Mouse (Mus musculus): ENCODE measurements around the gene Xxylt1. TPM values are rescaled to one million over a fixed set of nuclear protein-coding genes. Genes with fewer than 3 reads are reported as not detected.

Gene Xxylt1
- polyA plus RNA-seq (2014; fragmentation: Nextera tagmentation; extraction: Ambion mirVana): 19.1 and 21.2 TPM in 2 replicates

- H3K36me3 ChIP-seq (ENCODE audit: control insufficient read depth, insufficient read depth, low read length): no peaks in the 10 kb centered on the region
- H3K4me2 ChIP-seq (ENCODE audit: low read depth, low read length): peak within 1 kb of the TSS; percentile 98
- peak within 1 kb of the TSS; percentile 74 for H3K9ac ChIP-seq (ENCODE audit: low read depth, low read length)
- H3K4me1 ChIP-seq (ENCODE audit: control insufficient read depth, insufficient read depth, low read length): peaks cover 9% of the 10 kb centered on the region
- H3K4me3 ChIP-seq (ENCODE audit: low read depth, low read length): peak within 1 kb of the TSS; percentile 80
- DNase-seq (ENCODE audit: low spot score) (peak; percentile 98), ATAC-seq (ENCODE audit: low read depth) (peak; percentile 99)
- no peaks in the 10 kb centered on the region for H3K27me3 ChIP-seq (replicated peaks; ENCODE audit: control insufficient read depth, insufficient read depth, low read length)
- 0% methylated on average over 20 of the region's 54 CpGs for WGBS
- H3K9me3 ChIP-seq (ENCODE audit: control insufficient read depth, low read length): no peaks in the 10 kb centered on the region
- peak within 1 kb of the TSS; percentile 89 for H3K27ac ChIP-seq (replicated peaks; ENCODE audit: low read depth, low read length)
These were observed at the start of gene Xxylt1 for GRCm38 (mm10) chr16:31081125-31081664. Gene Xxylt1 (minus strand): TSS chr16:31081432.

DNA sequence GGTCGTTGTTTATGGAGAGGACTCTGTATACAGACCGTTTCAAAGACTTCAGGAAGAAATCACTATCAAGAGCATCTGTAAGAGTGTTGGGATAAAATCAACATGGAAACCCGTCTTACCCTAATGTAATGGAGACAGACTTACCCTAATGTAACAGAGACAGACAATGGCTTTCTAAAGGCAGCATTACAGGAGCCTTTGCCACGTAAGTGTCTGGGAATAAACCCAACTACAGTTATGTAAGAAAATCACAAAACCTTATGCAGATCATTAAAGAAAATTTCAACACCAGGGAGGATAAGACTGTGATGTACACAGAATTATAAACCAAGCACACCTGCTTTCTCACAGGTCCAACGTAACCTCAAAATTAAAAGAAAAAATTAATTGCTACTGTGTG lies 46.9 kb upstream of the Xxylt1 start:
- no peaks in the 10 kb centered on the region for H3K27me3 ChIP-seq (replicated peaks; ENCODE audit: control insufficient read depth, insufficient read depth, low read length)
- H3K4me3 ChIP-seq (ENCODE audit: low read depth, low read length): no peak overlapping the region
- no peak overlapping the region for H3K4me2 ChIP-seq (ENCODE audit: low read depth, low read length)
- H3K9ac ChIP-seq (ENCODE audit: low read depth, low read length): no peak overlapping the region
- no peak overlapping the region for H3K27ac ChIP-seq (replicated peaks; ENCODE audit: low read depth, low read length)
- peaks cover 49% of the 10 kb centered on the region for H3K36me3 ChIP-seq (ENCODE audit: control insufficient read depth, insufficient read depth, low read length)
- 88% methylated on average over 5 of the region's 5 CpGs for WGBS
- ATAC-seq (ENCODE audit: low read depth) (no peak), DNase-seq (ENCODE audit: low spot score) (no peak)
- H3K4me1 ChIP-seq (ENCODE audit: control insufficient read depth, insufficient read depth, low read length): no peaks in the 10 kb centered on the region
- H3K9me3 ChIP-seq (ENCODE audit: control insufficient read depth, low read length): no peaks in the 10 kb centered on the region

GRCm38 (mm10) chr16:31124991-31125390 lies 43.8 kb upstream of the Xxylt1 start:
- ATAC-seq (ENCODE audit: low read depth) (no peak), DNase-seq (ENCODE audit: low spot score) (no peak)
- Histone ChIP-seq H3K27ac (replicated peaks; ENCODE audit: low read depth, low read length) (no peak overlapping the region), H3K9ac (ENCODE audit: low read depth, low read length) (no peak overlapping the region), H3K9me3 (ENCODE audit: control insufficient read depth, low read length) (no peaks in the 10 kb centered on the region), H3K4me2 (ENCODE audit: low read depth, low read length) (no peak overlapping the region), H3K36me3 (ENCODE audit: control insufficient read depth, insufficient read depth, low read length) (peaks cover 53% of the 10 kb centered on the region), H3K4me3 (ENCODE audit: low read depth, low read length) (no peak overlapping the region), H3K4me1 (ENCODE audit: control insufficient read depth, insufficient read depth, low read length) (no peaks in the 10 kb centered on the region), H3K27me3 (replicated peaks; ENCODE audit: control insufficient read depth, insufficient read depth, low read length) (no peaks in the 10 kb centered on the region)
- 54% methylated on average over 5 of the region's 5 CpGs for WGBS

DNA sequence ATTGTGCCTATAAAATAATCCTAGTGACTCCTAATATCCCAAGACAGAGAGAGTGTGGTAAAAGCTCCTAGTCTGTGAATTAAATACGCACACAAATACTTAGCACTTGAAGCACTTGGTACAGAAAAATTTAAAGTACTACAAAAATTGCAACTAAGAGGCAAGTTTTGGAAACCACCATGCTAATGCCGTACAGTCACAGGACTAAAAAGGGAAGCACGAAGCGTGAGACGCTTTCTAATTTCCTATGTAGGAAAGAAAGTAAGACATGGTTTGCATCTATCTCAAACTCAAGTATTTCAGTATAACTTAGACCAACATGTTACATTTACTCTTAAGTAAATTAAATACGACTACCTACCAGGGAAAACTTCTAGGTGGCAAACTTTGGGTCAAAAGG lies 40.4 kb upstream of the Xxylt1 start:
- H3K4me3 ChIP-seq (ENCODE audit: low read depth, low read length): no peak overlapping the region
- no peak overlapping the region for H3K27ac ChIP-seq (replicated peaks; ENCODE audit: low read depth, low read length)
- H3K4me2 ChIP-seq (ENCODE audit: low read depth, low read length): no peak overlapping the region
- DNase-seq (ENCODE audit: low spot score): no peak
- no peaks in the 10 kb centered on the region for H3K27me3 ChIP-seq (replicated peaks; ENCODE audit: control insufficient read depth, insufficient read depth, low read length)
- peaks cover 62% of the 10 kb centered on the region for H3K36me3 ChIP-seq (ENCODE audit: control insufficient read depth, insufficient read depth, low read length)
- no peaks in the 10 kb centered on the region for H3K9me3 ChIP-seq (ENCODE audit: control insufficient read depth, low read length)
- 94% methylated on average over 6 of the region's 6 CpGs for WGBS
- H3K4me1 ChIP-seq (ENCODE audit: control insufficient read depth, insufficient read depth, low read length): no peaks in the 10 kb centered on the region
- H3K9ac ChIP-seq (ENCODE audit: low read depth, low read length): no peak overlapping the region
- no peak for ATAC-seq (ENCODE audit: low read depth)

- no peak for DNase-seq (ENCODE audit: low spot score)
- Histone ChIP-seq H3K9me3 (ENCODE audit: control insufficient read depth, low read length) (0 out of 2 replicates have a peak, but pooled peaks cover 3% of the 10 kb centered on the region), H3K4me1 (ENCODE audit: control insufficient read depth, insufficient read depth, low read length) (no peaks in the 10 kb centered on the region)
These were observed 32.4 kb upstream of the Xxylt1 start for GRCm38 (mm10) chr16:31113596-31113995.

DNA sequence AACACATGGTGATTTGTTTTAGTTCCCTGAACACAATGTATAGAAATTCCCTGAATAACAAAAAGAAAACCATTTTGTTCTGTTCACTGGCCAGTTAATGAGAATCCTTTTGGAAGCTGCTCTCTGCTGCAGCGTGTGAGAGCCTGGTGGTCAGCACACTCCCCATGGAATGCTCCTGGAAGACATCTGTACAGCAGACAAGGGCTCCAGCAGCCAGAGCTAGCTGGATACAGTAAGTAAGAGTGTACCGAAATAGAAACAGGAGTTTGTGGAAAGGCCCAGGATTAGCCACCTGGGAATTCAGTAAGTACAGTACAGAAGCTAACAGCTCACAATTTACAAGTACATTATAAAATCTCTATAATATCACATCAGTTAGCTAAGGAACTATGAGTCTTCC lies 20.1 kb upstream of the Xxylt1 start:
- Histone ChIP-seq H3K4me1 (ENCODE audit: control insufficient read depth, insufficient read depth, low read length) (no peaks in the 10 kb centered on the region), H3K9ac (ENCODE audit: low read depth, low read length) (no peak overlapping the region), H3K27ac (replicated peaks; ENCODE audit: low read depth, low read length) (no peak overlapping the region), H3K9me3 (ENCODE audit: control insufficient read depth, low read length) (no peaks in the 10 kb centered on the region), H3K4me2 (ENCODE audit: low read depth, low read length) (no peak overlapping the region), H3K36me3 (ENCODE audit: control insufficient read depth, insufficient read depth, low read length) (peaks cover 76% of the 10 kb centered on the region), H3K27me3 (replicated peaks; ENCODE audit: control insufficient read depth, insufficient read depth, low read length) (no peaks in the 10 kb centered on the region), H3K4me3 (ENCODE audit: low read depth, low read length) (no peak overlapping the region)
- DNase-seq (ENCODE audit: low spot score): peak; percentile 14
- ATAC-seq (ENCODE audit: low read depth): no peak
- 68% methylated on average over 2 of the region's 2 CpGs for WGBS

More at GRCm38 (mm10) chr16:31113596-31113995, 32.4 kb upstream of the Xxylt1 start:
- Histone ChIP-seq H3K36me3 (ENCODE audit: control insufficient read depth, insufficient read depth, low read length) (peaks cover 74% of the 10 kb centered on the region), H3K4me2 (ENCODE audit: low read depth, low read length) (no peak overlapping the region), H3K27ac (replicated peaks; ENCODE audit: low read depth, low read length) (no peak overlapping the region), H3K9ac (ENCODE audit: low read depth, low read length) (no peak overlapping the region), H3K4me3 (ENCODE audit: low read depth, low read length) (no peak overlapping the region), H3K27me3 (replicated peaks; ENCODE audit: control insufficient read depth, insufficient read depth, low read length) (no peaks in the 10 kb centered on the region)
- no peak for ATAC-seq (ENCODE audit: low read depth)

GRCm38 (mm10) chr16:31099906-31100305 lies 18.7 kb upstream of the Xxylt1 start:
- no peak overlapping the region for H3K27ac ChIP-seq (replicated peaks; ENCODE audit: low read depth, low read length)
- H3K36me3 ChIP-seq (ENCODE audit: control insufficient read depth, insufficient read depth, low read length): peaks cover 70% of the 10 kb centered on the region
- H3K4me1 ChIP-seq (ENCODE audit: control insufficient read depth, insufficient read depth, low read length): no peaks in the 10 kb centered on the region
- WGBS: 77% methylated on average over 1 of the region's 1 CpGs
- no peak overlapping the region for H3K9ac ChIP-seq (ENCODE audit: low read depth, low read length)
- no peak overlapping the region for H3K4me3 ChIP-seq (ENCODE audit: low read depth, low read length)
- H3K9me3 ChIP-seq (ENCODE audit: control insufficient read depth, low read length): no peaks in the 10 kb centered on the region
- ATAC-seq (ENCODE audit: low read depth): no peak
- no peaks in the 10 kb centered on the region for H3K27me3 ChIP-seq (replicated peaks; ENCODE audit: control insufficient read depth, insufficient read depth, low read length)
- H3K4me2 ChIP-seq (ENCODE audit: low read depth, low read length): no peak overlapping the region
- no peak for DNase-seq (ENCODE audit: low spot score)

GRCm38 (mm10) chr16:31094036-31094435 lies 12.8 kb upstream of the Xxylt1 start:
- no peaks in the 10 kb centered on the region for H3K4me1 ChIP-seq (ENCODE audit: control insufficient read depth, insufficient read depth, low read length)
- WGBS: 88% methylated on average over 6 of the region's 6 CpGs

GRCm38 (mm10) chr16:31093186-31093585 lies 12.0 kb upstream of the Xxylt1 start:
- ATAC-seq (ENCODE audit: low read depth): no peak

More at GRCm38 (mm10) chr16:31094036-31094435, 12.8 kb upstream of the Xxylt1 start:
- Histone ChIP-seq H3K9ac (ENCODE audit: low read depth, low read length) (no peak overlapping the region), H3K4me2 (ENCODE audit: low read depth, low read length) (no peak overlapping the region), H3K27ac (replicated peaks; ENCODE audit: low read depth, low read length) (no peak overlapping the region), H3K27me3 (replicated peaks; ENCODE audit: control insufficient read depth, insufficient read depth, low read length) (no peaks in the 10 kb centered on the region), H3K4me3 (ENCODE audit: low read depth, low read length) (no peak overlapping the region), H3K9me3 (ENCODE audit: control insufficient read depth, low read length) (no peaks in the 10 kb centered on the region), H3K36me3 (ENCODE audit: control insufficient read depth, insufficient read depth, low read length) (peaks cover 27% of the 10 kb centered on the region; the same call in 1 of the 2 replicates)
- ATAC-seq (ENCODE audit: low read depth): no peak
- no peak for DNase-seq (ENCODE audit: low spot score)

More at GRCm38 (mm10) chr16:31093186-31093585, 12.0 kb upstream of the Xxylt1 start:
- 61% methylated on average over 9 of the region's 9 CpGs for WGBS
- H3K9me3 ChIP-seq (ENCODE audit: control insufficient read depth, low read length): no peaks in the 10 kb centered on the region
- peaks cover 20% of the 10 kb centered on the region; the same call in 1 of the 2 replicates for H3K36me3 ChIP-seq (ENCODE audit: control insufficient read depth, insufficient read depth, low read length)
- no peak overlapping the region for H3K4me2 ChIP-seq (ENCODE audit: low read depth, low read length)
- H3K4me3 ChIP-seq (ENCODE audit: low read depth, low read length): no peak overlapping the region
- H3K9ac ChIP-seq (ENCODE audit: low read depth, low read length): no peak overlapping the region
- no peaks in the 10 kb centered on the region for H3K4me1 ChIP-seq (ENCODE audit: control insufficient read depth, insufficient read depth, low read length)
- no peaks in the 10 kb centered on the region for H3K27me3 ChIP-seq (replicated peaks; ENCODE audit: control insufficient read depth, insufficient read depth, low read length)
- H3K27ac ChIP-seq (replicated peaks; ENCODE audit: low read depth, low read length): no peak overlapping the region
- no peak for DNase-seq (ENCODE audit: low spot score)

Data from embryonic facial prominence, embryonic 14.5 days (tissue).